Mouse (Mus musculus): ENCODE data around the gene Gpsm1.

The Gpsm1 gene

GRCm38 (mm10) chr2:26315072-26315924 is at the start of gene Gpsm1:
Gpsm1 (plus strand) TSS chr2:26315515.
- DNase-seq = peak; percentile 71

GRCm38 (mm10) chr2:26266066-26266742 is 49.1 kb upstream of the Gpsm1 start:
- DNase-seq = no peak

GRCm38 (mm10) chr2:26268216-26268615 is 47.1 kb upstream of the Gpsm1 start:
- no peak for DNase-seq

DNA sequence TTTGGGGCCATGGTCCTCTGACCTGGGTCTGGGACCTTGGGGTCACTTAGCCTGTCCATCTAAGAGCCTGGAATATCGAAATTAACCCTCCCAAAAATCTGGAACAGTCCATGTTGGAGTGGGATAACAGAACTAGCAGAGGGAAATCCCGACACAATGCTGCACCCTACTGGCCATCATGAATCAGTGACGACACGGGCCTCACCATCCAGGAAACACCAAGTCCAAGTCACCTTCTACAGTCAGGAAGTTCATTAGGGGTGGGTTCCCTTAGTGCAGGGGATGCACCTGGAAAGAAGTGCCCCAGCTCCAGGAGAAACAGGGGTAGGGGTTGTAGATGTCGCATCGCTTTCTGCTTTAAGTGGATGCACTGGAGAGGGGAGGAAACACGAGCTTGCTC is 41.7 kb upstream of the Gpsm1 start:
- DNase-seq = peak; percentile 39

GRCm38 (mm10) chr2:26279712-26280111 is 35.6 kb upstream of the Gpsm1 start:
- DNase-seq = no peak

- DNase-seq = no peak
Observed at GRCm38 (mm10) chr2:26280594-26280993, 34.7 kb upstream of the Gpsm1 start.

DNA sequence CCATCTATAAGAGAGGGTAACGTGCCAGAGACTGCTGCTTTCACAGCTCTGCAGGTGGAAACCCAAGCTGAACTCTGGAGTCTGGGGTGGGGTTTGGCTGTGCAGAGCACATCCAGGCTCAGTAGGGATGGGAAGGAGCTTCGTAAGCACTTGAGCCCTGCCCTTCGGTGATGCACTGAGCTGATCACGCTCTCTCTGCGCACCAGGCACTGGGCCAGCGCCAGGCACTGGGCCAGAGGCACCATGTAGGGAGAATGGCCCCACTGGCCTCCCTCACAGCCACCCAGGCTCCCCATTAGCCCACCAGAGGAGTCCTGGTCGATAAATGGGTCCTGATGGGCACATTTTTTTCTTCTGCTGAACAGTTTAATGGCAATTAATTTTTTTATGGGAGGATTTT is 29.5 kb upstream of the Gpsm1 start:
- DNase-seq = no peak

GRCm38 (mm10) chr2:26286391-26286790 is 28.9 kb upstream of the Gpsm1 start:
- no peak for DNase-seq

DNA sequence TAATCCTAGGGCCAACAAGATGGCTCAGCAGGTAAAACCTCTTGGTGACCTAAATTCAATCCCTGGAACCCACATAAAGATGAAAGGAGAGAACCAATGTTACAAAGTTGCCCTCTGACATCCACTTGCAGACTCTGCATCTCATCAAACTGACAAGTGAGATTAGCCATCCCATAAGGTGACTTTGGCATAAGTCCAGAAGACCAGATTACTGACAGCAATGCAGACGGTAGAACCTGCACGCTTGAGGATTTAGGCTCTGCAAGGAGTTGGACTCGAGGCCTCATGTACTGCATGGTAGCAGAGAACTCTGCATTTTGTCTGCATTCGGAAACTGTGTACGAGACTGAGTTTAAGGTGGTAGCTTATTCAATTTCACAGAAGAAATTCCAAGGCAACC is 25.2 kb upstream of the Gpsm1 start:
- no peak for DNase-seq

DNA sequence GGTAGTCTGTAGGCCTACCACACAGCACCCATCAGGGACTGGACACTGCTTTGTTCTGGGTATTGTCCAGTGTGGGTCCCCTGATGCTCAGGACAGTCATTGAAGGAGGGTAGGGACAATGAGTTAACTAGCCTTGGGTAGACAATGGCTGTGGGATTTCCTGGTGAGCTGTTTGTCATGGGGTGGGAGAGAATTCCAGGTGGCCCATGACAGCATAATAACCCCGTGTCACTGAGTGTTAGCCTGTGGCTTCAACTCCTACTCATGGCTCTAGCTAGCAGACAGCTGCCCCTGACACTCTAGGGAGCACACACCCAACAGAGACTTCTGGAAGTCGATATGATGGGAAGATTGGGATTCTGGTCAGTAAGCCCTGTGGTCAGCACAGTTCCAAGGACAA is 20.9 kb upstream of the Gpsm1 start, which contains the start of gene Ccdc187:
Gene Ccdc187 (minus strand): TSS at position 101 of the 400 bp plus-strand sequence.
- DNase-seq = no peak

GRCm38 (mm10) chr2:26296606-26297195 is 18.6 kb upstream of the Gpsm1 start:
- DNase-seq = no peak

GRCm38 (mm10) chr2:26298208-26298855 is 17.0 kb upstream of the Gpsm1 start:
- no peak for DNase-seq

DNA sequence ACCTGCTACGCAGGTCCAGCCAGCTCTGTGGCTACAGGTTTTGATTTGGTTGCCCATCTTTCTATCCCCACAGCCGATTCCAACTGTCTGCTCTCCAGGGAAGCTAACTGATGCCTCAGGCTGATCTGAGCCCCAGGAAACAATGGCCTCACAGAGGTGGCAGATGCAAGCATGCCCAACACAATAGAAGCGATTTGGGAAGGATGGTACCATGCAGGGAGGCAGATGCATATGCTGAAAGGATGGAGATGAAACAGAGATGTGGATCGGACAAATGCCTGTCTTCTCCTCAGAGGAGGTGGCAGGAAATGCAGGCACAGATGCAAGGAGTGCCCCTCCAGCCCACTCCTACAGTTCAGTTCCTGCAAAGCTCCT is 16.5 kb upstream of the Gpsm1 start:
- DNase-seq = no peak

GRCm38 (mm10) chr2:26299336-26299735 is 16.0 kb upstream of the Gpsm1 start:
- DNase-seq = no peak

DNA sequence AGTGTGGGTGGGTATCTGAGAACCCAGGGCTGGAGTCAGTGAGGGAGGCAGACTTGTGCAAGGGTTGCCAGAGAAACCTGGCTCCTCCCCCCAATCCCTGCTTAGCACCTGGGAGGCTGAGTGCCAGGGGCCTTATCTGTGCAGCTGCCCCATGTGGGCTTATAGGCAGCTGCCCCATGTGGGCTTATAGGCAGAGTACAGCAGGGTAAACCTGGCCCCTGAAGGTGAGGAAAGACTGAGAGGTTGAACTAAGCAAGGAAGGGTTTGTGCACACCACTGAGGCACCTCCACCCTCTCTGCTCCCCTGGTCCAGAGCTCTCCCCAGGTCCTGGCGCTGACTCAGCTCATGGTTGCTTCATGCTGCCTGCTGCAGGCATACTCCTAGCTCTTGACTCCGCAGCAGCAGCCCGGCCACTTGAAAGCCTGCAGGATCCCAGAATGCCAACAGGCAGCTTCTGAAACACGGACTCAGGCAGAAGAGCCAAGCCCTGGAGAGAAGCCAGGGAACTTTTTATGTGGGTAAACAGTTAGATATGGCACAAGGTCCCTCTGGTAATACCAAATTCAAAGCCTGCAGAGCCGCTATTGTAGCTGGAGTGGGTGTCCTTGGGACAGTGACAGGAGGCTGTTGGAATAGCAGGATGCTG is 15.0 kb upstream of the Gpsm1 start:
- no peak for DNase-seq

GRCm38 (mm10) chr2:26300808-26301174 is 14.5 kb upstream of the Gpsm1 start:
- DNase-seq = peak; percentile 86

DNA sequence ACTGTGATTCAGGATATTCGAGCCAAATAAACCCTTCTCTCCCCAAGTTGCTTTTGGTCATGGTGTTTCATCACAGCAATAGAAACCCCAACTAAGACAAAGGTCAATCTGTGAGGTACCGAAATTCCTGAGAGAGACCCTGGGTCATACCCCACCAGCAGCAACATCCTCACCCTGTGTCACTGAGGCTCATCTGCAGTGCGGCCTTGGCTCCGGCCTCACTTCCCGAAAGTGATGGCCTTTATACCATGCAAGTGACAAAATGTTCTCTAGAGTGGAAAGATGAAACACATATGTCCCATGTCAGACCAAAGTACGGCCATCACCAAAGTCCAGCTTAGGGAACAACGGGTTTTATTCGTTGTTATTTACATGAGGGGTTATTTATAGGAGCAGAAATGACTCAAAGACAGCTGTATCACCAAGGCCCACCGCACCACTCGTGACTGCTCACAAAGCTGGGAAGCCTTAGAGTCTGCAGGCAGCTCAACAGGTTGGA is 13.3 kb upstream of the Gpsm1 start:
- DNase-seq = no peak

DNA sequence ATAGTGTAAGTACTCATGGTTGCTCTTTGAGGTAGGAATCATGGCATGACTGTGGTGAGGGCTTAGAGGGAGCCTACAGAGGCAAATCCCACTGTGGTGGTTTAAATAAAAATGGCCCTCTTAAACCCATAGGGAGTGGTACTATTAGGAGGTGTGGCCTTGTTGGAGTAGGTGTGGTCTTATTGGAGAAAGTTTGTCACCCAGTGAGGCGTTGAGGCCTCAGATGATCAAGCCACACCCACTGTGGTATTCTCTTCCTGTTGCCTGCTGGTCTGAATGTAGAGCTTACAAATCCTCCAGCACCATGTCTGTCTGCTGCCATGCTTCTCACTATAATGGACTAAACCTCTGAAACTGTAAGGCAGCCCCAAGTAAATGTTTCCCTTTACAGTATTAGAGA is 10.6 kb upstream of the Gpsm1 start:
- DNase-seq = no peak

DNA sequence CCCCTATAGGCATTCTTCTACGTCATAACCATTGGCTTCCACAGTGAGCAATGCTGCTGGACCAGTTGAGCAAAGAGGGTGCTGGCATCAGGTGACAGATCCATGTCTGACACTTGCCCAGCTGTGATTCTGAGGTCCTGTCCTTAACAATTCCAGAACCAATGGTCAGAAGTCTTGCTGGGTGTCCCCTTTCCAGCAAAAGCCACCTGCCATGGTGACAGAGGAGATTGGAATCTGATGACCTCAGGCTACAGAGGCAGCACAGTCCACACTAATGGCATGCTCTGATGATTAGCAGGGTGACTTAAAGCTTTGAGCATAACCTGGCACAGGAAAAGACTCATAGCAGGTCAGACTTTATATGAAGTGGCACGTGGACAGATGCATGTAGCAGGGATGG is 9.8 kb upstream of the Gpsm1 start:
- DNase-seq = no peak

DNA sequence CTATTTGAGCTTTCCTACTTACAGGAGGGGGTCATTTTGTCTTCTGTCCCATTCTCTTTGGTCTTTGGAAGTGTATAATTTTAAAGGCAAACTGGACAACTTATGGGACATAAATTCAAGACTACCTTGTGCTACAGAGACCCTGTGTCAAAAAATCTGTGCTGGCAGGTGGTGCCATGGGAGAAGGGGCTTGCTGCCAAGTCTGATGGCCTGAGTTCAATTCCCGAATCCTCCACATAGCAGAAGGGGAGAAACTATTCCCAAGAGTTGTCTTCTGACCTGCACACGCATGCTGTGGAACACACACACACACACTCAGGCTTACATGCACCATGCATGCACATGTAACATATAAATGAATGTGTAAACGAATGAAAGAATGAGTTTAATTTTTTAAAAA is 8.6 kb upstream of the Gpsm1 start:
- no peak for DNase-seq

DNA sequence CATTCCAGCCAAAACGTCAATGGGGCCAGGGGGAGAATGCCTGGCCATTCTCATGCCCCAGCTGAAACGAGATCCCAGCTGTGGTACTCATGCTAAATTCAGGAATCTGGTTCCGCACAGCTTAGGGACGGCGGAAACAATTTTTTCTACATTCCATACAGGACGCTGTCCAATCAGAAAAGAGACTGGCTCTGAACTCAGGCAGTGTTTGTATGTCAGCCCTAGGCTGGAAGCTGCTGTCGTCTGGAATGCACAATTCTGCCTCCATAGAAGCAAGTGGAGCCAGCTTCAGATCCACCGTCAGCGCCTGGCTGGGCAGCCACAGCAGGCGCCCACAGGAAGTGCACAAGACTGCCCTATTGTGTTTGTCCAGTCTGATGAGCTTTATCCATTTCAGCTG is 5.6 kb upstream of the Gpsm1 start:
- no peak for DNase-seq

- DNase-seq = peak; percentile 38
Observed at GRCm38 (mm10) chr2:26311936-26312335, 3.4 kb upstream of the Gpsm1 start.

- DNase-seq = no peak
Observed at GRCm38 (mm10) chr2:26312812-26313211, 2.5 kb upstream of the Gpsm1 start.
